Mouse (Mus musculus) gastrocnemius, postnatal 10 days (tissue): ENCODE results near the gene Lpgat1. TPM values are rescaled to one million over a fixed set of nuclear protein-coding genes. Genes with fewer than 3 reads are reported as not detected.

Source experiments
- DNase-seq: peaks from one replicate; pipeline ENCODE4 v3.0.0; 2021; ENCODE audit warnings: mixed read lengths
- total RNA-seq, 2 experiments: library from RNA; stranded (reverse); gene quantifications; 2 replicates each; pipeline ENCODE4 v1.2.3; 2021

Lpgat1 gene
- total RNA-seq, 2 experiments from 2014 or later = 23.7 to 29.4 TPM

DNA sequence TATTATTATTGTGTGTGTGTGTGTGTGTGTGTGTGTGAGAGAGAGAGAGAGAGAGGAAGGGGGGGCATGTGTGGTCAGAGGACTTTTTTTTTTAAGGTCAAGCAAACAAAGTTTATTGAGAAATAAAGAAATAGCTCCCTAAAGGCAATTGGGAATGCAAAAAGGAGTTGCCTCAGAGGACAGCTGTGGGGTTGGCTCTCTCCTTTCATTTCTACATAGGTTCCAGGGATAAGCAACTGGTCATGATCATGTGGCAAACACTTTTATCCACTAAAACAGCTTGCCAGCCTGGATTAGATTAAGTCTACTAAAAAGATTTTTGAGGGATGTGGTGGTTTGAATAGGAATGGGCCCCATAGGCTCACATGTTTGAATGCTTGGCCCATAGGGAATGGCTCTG, 18.8 kb downstream of the Lpgat1 start:
- DNase-seq = no peak

- DNase-seq = no peak
Measured at GRCm38 (mm10) chr1:191737871-191738270, 20.2 kb downstream of the Lpgat1 start.

DNA sequence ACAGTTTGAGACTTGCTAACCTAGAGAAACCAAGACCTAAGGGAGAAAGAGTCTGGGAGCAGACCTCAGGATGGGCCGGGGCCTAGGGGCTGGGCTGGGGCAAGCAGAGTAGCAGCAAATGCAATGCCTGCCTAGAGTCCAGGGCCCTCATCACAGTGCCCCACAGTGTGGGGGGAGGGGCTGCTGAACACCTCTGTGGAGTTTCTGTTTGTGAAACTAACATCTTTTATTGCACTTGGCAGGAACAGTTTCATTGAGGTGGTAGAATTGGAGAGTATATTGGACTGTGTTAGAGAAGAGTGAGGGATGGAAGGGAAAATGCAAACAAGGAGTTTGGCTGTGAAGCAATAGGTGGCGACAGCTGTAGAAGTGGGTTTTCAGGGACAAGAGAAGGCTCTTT, 21.1 kb downstream of the Lpgat1 start:
- no peak for DNase-seq

GRCm38 (mm10) chr1:191740587-191741361, 23.1 kb downstream of the Lpgat1 start:
- DNase-seq = no peak

DNA sequence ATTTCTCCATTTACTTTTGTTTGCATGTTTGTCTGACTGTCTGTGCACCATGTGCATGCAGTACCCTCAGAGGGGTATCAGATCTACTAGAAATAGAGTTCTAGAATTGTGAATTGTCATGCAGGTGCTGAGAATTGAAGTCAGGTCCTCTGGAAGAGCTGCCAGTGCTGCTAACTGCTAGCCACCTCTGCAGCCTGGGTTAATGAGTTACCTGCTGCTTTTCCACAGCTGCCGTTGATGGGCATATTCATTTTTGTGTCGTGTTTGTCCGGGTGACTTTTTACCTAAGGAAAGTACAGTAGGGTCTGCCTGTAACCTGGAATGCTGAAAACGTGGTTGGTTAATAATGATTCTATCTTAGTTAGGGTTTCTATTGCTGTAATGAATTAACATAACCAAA, 24.0 kb downstream of the Lpgat1 start:
- no peak for DNase-seq

- DNase-seq = no peak
Measured at GRCm38 (mm10) chr1:191748431-191748830, 30.8 kb downstream of the Lpgat1 start.

GRCm38 (mm10) chr1:191756520-191757199, 39.0 kb downstream of the Lpgat1 start:
- DNase-seq = no peak

- DNase-seq = no peak
Measured at GRCm38 (mm10) chr1:191774106-191774505, 56.5 kb downstream of the Lpgat1 start.

DNA sequence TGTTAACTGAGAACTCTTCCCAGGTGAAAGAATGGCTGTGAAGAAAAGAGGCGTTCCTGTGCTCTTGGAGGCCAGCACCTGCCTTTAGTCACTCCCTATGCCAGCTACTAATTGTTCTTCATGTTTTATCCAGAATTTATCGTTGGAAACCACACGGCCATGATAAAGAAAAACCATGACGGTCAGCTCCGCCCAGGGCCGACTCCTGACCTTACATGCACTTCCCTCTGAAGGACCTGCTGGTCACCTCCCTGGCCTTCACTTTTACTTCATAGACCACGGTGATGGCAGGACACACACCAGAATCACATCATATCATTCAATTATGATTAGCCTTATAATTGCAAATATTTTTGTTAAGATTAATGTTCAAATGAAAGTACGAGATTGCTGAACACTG, 57.5 kb downstream of the Lpgat1 start:
- DNase-seq = no peak

- no peak for DNase-seq
Measured at GRCm38 (mm10) chr1:191777521-191777920, 59.9 kb downstream of the Lpgat1 start.

DNA sequence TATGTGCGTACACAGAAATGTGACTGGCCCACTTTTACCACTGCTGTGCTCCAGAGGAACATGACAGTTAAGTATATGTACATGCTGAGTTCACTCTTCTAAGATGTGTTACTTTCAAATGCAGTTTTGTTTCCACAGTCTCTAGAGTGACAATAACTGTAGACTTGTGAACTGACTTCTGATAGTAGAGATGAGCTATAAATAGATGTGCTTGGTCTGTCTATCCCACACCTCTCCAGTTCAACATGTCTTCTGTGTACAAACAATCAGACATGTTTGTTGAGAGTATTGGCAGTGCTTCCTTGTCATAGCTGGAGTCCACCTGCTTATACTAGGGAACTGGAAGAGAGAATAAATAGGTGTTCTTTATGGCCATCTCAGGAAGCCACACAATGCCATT, 62.8 kb downstream of the Lpgat1 start:
- DNase-seq = no peak

DNA sequence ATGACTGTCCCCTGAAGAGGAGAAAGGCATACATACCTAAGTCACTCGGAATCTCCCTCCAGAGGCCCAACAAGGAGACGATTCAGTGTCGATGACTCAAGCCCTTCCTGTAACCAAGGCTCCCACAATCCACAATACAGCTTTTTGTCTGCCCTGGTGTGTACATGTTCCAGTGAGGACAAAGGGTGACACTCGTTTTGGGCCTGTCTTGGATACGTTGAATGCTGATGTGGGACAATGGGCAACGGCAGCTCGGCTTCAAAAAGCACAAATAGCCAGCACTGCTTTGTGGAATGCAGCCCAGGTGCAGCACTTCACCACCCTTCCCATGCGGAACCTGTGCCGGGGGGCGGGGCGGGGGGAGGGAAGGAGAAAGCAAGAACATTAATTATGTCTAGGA, 67.5 kb downstream of the Lpgat1 start:
- DNase-seq = no peak

GRCm38 (mm10) chr1:191786255-191786654, 68.6 kb downstream of the Lpgat1 start:
- DNase-seq = no peak

- DNase-seq = no peak
Measured at GRCm38 (mm10) chr1:191787379-191787778, 69.7 kb downstream of the Lpgat1 start.

- DNase-seq = no peak
Measured at GRCm38 (mm10) chr1:191792991-191793390, 75.4 kb downstream of the Lpgat1 start.

DNA sequence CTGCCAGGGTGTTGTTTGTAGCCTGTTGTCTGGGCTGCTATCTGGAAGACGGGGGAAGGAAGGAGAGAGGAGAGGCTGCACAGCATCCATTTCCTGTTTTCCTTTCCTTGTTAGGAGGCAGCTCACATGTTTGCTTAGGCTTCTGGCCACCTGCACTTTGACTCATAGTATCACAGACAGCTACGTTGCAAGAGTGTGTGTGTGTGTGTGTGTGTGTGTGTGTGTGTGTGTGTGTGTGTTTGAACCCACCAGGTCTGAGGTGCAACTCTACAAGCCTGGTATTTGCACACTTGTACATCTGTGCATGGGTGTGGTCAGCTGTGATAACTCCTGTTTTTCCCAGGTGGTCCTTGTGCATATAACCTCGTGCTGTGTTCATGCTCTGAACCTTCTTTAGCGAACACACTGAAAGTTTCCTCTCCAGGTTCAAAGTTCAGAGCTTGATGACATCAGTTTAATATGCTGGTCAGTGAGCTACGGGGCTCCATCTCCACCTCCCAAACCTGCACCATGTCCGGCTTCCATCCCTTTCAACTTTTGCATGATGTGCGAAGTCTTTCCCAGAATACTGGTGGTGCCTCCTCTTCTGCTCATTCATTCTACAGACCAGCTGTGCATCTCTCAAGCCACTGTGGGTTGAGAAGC, 76.4 kb downstream of the Lpgat1 start:
- no peak for DNase-seq

GRCm38 (mm10) chr1:191796238-191796896, 78.7 kb downstream of the Lpgat1 start:
- no peak for DNase-seq

DNA sequence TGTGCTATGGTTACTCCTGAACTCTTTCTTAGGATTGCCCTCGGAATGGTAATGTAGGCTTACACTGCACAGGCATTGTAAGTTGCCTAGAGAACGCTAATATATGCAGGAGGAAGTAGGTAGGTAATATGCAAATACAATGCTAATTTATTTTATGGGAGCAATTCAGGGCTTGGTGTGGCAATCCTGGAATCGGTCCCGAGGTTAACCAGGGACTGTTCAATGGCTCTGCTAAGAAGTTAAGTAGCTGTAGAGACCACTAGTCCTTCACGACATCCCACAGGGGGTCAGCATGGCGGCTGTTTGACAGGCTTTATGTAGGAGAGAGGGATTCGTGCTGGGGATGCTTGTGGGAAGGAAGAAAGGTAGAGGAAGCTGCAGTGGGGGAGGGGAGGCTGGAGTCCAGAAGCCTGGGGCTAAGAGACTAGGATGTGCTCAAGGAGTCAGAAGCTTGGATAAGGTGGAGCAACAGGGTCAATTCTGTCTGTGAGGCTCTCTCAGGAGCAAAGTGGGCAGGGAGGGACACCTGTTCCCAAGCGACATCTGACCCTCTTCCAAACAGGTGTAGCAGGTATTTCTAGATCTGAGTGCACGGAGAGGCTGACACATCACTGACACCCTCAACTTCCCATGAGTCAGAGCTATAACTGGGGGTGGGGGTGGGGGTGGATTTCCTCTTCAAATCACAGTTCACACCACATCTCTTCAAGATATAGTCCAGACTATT, 84.6 kb downstream of the Lpgat1 start:
- DNase-seq = no peak

GRCm38 (mm10) chr1:191802820-191803655, 85.4 kb downstream of the Lpgat1 start:
- no peak for DNase-seq

GRCm38 (mm10) chr1:191804747-191805146, 87.1 kb downstream of the Lpgat1 start:
- DNase-seq = no peak

GRCm38 (mm10) chr1:191805788-191806187, 88.2 kb downstream of the Lpgat1 start:
- DNase-seq = no peak
